Mouse (Mus musculus) hindbrain, embryonic 14.5 days (tissue): ENCODE data around the gene Sema6c. TPM values are rescaled to one million over a fixed set of nuclear protein-coding genes. Genes with fewer than 3 reads are reported as not detected.

Experiments
- ATAC-seq: fragments of 200-750 bp; cut with Nextera tagmentation; 2 replicates; pipeline ENCODE4 v1.8.0; 2017; ENCODE audit warnings: moderate number of reproducible peaks, mild to moderate bottlenecking, moderate TSS enrichment, moderate library complexity; ENCODE audit not compliant: low FRiP score
- DNase-seq: peaks from one replicate; pipeline ENCODE4 v3.0.0-alpha.2; 2015; ENCODE audit warnings: low spot score
- H3K27ac ChIP-seq: fragments of 300-500 bp; sonication (generic); 2 replicates; pipeline ENCODE4 v1.5.1; 2014; ENCODE audit warnings: mild to moderate bottlenecking, moderate library complexity
- H3K27me3 ChIP-seq: fragments of 300-500 bp; sonication (generic); 2 replicates; pipeline ENCODE4 v1.6.1; 2014; ENCODE audit warnings: mild to moderate bottlenecking, low read length, mixed read lengths; ENCODE audit not compliant: control insufficient read depth, insufficient read depth
- H3K36me3 ChIP-seq: fragments of 300-500 bp; sonication (generic); replicated peaks from 2 replicates; pipeline ENCODE4 v1.6.1; 2014; ENCODE audit not compliant: control insufficient read depth, insufficient read depth
- H3K4me1 ChIP-seq: fragments of 300-500 bp; sonication (generic); replicated peaks from 2 replicates; pipeline ENCODE4 v1.6.1; 2014; ENCODE audit warnings: antibody characterized with exemption, low read length, mixed read lengths; ENCODE audit not compliant: control insufficient read depth, insufficient read depth
- H3K4me2 ChIP-seq: fragments of 300-500 bp; sonication (generic); replicated peaks from 2 replicates; pipeline ENCODE4 v1.6.1; 2014; ENCODE audit warnings: mild to moderate bottlenecking, moderate library complexity
- H3K4me3 ChIP-seq: fragments of 300-500 bp; sonication (generic); replicated peaks from 2 replicates; pipeline ENCODE4 v1.5.1; 2014; ENCODE audit warnings: mild to moderate bottlenecking, low read length
- H3K9ac ChIP-seq: fragments of 300-500 bp; sonication (generic); 2 replicates; pipeline ENCODE4 v1.6.1; 2014
- H3K9me3 ChIP-seq: fragments of 300-500 bp; sonication (generic); 2 replicates; pipeline ENCODE4 v1.6.1; 2016; ENCODE audit warnings: low read length; ENCODE audit not compliant: control insufficient read depth
- WGBS: fragments of 180-500 bp; shearing (Covaris S2); extraction: QIAGEN DNeasy Blood & Tissue Kit; methylation state at CpG from one replicate; pipeline ENCODE4 v1.1.7; 2014; 5-methylcytosine and 5-hydroxymethylcytosine counted together
- polyA plus RNA-seq: library from polyadenylated mRNA; unstranded; fragments of >200 nt; fragmentation: Nextera tagmentation; extraction: Ambion mirVana; gene quantifications from 2 replicates; pipeline ENCODE4 v1.2.1, GENCODE M21; 2014

The Sema6c gene
- polyA plus RNA-seq, 1 experiment from 2014 or later, result 35.8 TPM

GRCm38 (mm10) chr3:95162345-95162628 lies 2.0 kb downstream of the Sema6c start:
- WGBS, result 16% methylated on average over 2 of the region's 2 CpGs
- no peaks in the 10 kb centered on the region for H3K9me3 ChIP-seq
- H3K4me1 ChIP-seq, result peaks cover 29% of the 10 kb centered on the region
- DNase-seq (no peak), ATAC-seq (no peak)
- H3K4me2 ChIP-seq, result peak overlapping the region; percentile 68
- peak overlapping the region; percentile 88 for H3K9ac ChIP-seq
- H3K27me3 ChIP-seq, result no peaks in the 10 kb centered on the region
- peaks cover 29% of the 10 kb centered on the region for H3K36me3 ChIP-seq
- H3K27ac ChIP-seq, result peak overlapping the region; percentile 51; the same call in 1 of the 2 replicates
- peak overlapping the region; percentile 85 for H3K4me3 ChIP-seq

GRCm38 (mm10) chr3:95163419-95164255 lies 3.4 kb downstream of the Sema6c start:
- DNase-seq (no peak), ATAC-seq (no peak)
- WGBS, result 42% methylated on average over 11 of the region's 11 CpGs
- Histone ChIP-seq H3K4me1 (peaks cover 29% of the 10 kb centered on the region), H3K36me3 (peaks cover 43% of the 10 kb centered on the region), H3K4me3 (peak overlapping the region; percentile 85), H3K4me2 (peak overlapping the region; percentile 68), H3K27me3 (peaks cover 8% of the 10 kb centered on the region; the same call in 1 of the 2 replicates), H3K9ac (peak overlapping the region; percentile 88), H3K27ac (no peak overlapping the region), H3K9me3 (no peaks in the 10 kb centered on the region)

GRCm38 (mm10) chr3:95164256-95164550 lies 3.9 kb downstream of the Sema6c start:
- peaks cover 48% of the 10 kb centered on the region for H3K36me3 ChIP-seq
- H3K4me3 ChIP-seq, result 0 out of 2 replicates have a peak overlapping the region, but pooled peaks have one; percentile 85
- 64% methylated on average over 5 of the region's 5 CpGs for WGBS
- no peak for ATAC-seq
- H3K27ac ChIP-seq, result no peak overlapping the region
- H3K4me2 ChIP-seq, result peak overlapping the region; percentile 68; the same call in 1 of the 2 replicates
- peaks cover 28% of the 10 kb centered on the region for H3K4me1 ChIP-seq
- 0 out of 2 replicates have a peak overlapping the region, but pooled peaks have one; percentile 88 for H3K9ac ChIP-seq
- H3K9me3 ChIP-seq, result no peaks in the 10 kb centered on the region
- peaks cover 13% of the 10 kb centered on the region for H3K27me3 ChIP-seq
- no peak for DNase-seq

GRCm38 (mm10) chr3:95164840-95165239 lies 4.6 kb downstream of the Sema6c start:
- Histone ChIP-seq H3K9me3 (no peaks in the 10 kb centered on the region), H3K9ac (no peak overlapping the region), H3K27me3 (peaks cover 20% of the 10 kb centered on the region), H3K4me3 (no peak overlapping the region), H3K27ac (no peak overlapping the region), H3K4me2 (no peak overlapping the region), H3K4me1 (peaks cover 22% of the 10 kb centered on the region), H3K36me3 (peaks cover 55% of the 10 kb centered on the region)
- no peak for ATAC-seq
- 85% methylated on average over 5 of the region's 5 CpGs for WGBS
- DNase-seq, result no peak

GRCm38 (mm10) chr3:95169996-95170395 lies 9.7 kb downstream of the Sema6c start:
- H3K36me3 ChIP-seq, result peaks cover 89% of the 10 kb centered on the region
- H3K4me1 ChIP-seq, result peaks cover 6% of the 10 kb centered on the region; the same call in 1 of the 2 replicates
- no peak overlapping the region for H3K4me2 ChIP-seq
- peaks cover 38% of the 10 kb centered on the region for H3K27me3 ChIP-seq
- no peak overlapping the region for H3K4me3 ChIP-seq
- no peak overlapping the region for H3K27ac ChIP-seq
- no peaks in the 10 kb centered on the region for H3K9me3 ChIP-seq
- WGBS, result 89% methylated on average over 10 of the region's 10 CpGs
- no peak overlapping the region for H3K9ac ChIP-seq
- DNase-seq (no peak), ATAC-seq (no peak)

GRCm38 (mm10) chr3:95171105-95171504 lies 10.8 kb downstream of the Sema6c start:
- 84% methylated on average over 6 of the region's 6 CpGs for WGBS
- H3K27ac ChIP-seq, result no peak overlapping the region
- H3K9ac ChIP-seq, result no peak overlapping the region
- peaks cover 78% of the 10 kb centered on the region for H3K36me3 ChIP-seq
- H3K9me3 ChIP-seq, result no peaks in the 10 kb centered on the region
- H3K27me3 ChIP-seq, result peaks cover 38% of the 10 kb centered on the region
- ATAC-seq (no peak), DNase-seq (no peak)
- peaks cover 6% of the 10 kb centered on the region; the same call in 1 of the 2 replicates for H3K4me1 ChIP-seq
- no peak overlapping the region for H3K4me2 ChIP-seq
- no peak overlapping the region for H3K4me3 ChIP-seq

- WGBS, result 19% methylated on average over 82 of the region's 84 CpGs
- H3K4me3 ChIP-seq, result no peak overlapping the region; the same call in 1 of the 2 replicates
- H3K4me1 ChIP-seq, result peaks cover 6% of the 10 kb centered on the region; the same call in 1 of the 2 replicates
- ATAC-seq (no peak), DNase-seq (no peak)
- H3K9me3 ChIP-seq, result no peaks in the 10 kb centered on the region
- H3K4me2 ChIP-seq, result no peak overlapping the region; the same call in 1 of the 2 replicates
- H3K27me3 ChIP-seq, result peaks cover 38% of the 10 kb centered on the region
- H3K27ac ChIP-seq, result no peak overlapping the region
- peaks cover 62% of the 10 kb centered on the region for H3K36me3 ChIP-seq
- H3K9ac ChIP-seq, result peak overlapping the region; percentile 34
Observed at GRCm38 (mm10) chr3:95172526-95173255, 12.4 kb downstream of the Sema6c start.

GRCm38 (mm10) chr3:95173256-95173949 lies 13.1 kb downstream of the Sema6c start:
- 7% methylated on average over 54 of the region's 58 CpGs for WGBS
- H3K4me2 ChIP-seq, result peak overlapping the region; percentile 40
- H3K36me3 ChIP-seq, result peaks cover 55% of the 10 kb centered on the region
- H3K27me3 ChIP-seq, result peaks cover 32% of the 10 kb centered on the region
- H3K4me3 ChIP-seq, result peak overlapping the region; percentile 5; the same call in 1 of the 2 replicates
- H3K27ac ChIP-seq, result no peak overlapping the region
- H3K9ac ChIP-seq, result 0 out of 2 replicates have a peak overlapping the region, but pooled peaks have one; percentile 16
- peaks cover 6% of the 10 kb centered on the region; the same call in 1 of the 2 replicates for H3K4me1 ChIP-seq
- no peak for DNase-seq
- ATAC-seq, result no peak
- H3K9me3 ChIP-seq, result no peaks in the 10 kb centered on the region
